Mouse (Mus musculus) large intestine, adult 2 months (tissue): ENCODE results near the gene Olfr17. TPM values are rescaled to one million over a fixed set of nuclear protein-coding genes. Genes with fewer than 3 reads are reported as not detected.
"Not testable (repeated sequence)": the region's sequence is repeated elsewhere in the genome, so short reads cannot be mapped to it uniquely, and the experiment has no call there.

ENCODE experiments used
- DNase-seq: peaks from one replicate; pipeline ENCODE4 v3.0.0-alpha.2; 2012; ENCODE audit warnings: low read depth, low spot score
- WGBS: fragments of 180-500 bp; shearing (Covaris S2); methylation state at CpG from one replicate; pipeline ENCODE4 v1.1.7; 2018; 5-methylcytosine and 5-hydroxymethylcytosine counted together
- polyA plus RNA-seq: library from polyadenylated mRNA; depleted of rRNA; stranded (reverse); fragments of >200 nt; gene quantifications from 2 replicates; pipeline ENCODE4 v1.2.3, GENCODE M21; 2012; rRNA removed

Gene Olfr17
- not detected in 2 replicates for polyA plus RNA-seq

DNA sequence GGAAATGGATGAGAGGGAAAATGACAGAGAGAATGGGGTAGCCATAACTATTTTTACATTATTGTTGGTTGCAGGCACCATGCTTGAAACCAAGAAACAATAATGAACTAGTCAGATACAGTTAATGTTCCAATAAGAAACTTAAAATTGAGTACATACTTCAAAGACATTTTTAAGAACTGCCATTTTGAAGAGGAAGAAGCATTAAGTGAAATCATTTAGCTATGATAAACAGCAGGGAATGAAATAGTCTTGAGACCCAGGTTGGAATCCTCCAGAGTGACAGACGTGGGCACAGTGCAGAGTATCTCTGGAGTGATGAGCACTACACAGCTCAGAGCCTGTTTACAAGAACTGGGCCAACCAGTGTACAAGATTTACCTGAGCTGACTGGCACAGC, at the start of gene Olfr17:
Gene Olfr17, plus strand, starts transcription at position 301 of the 400 bp plus-strand sequence.
- WGBS: 33% methylated on average over 1 of the region's 1 CpGs
- DNase-seq: no peak

DNA sequence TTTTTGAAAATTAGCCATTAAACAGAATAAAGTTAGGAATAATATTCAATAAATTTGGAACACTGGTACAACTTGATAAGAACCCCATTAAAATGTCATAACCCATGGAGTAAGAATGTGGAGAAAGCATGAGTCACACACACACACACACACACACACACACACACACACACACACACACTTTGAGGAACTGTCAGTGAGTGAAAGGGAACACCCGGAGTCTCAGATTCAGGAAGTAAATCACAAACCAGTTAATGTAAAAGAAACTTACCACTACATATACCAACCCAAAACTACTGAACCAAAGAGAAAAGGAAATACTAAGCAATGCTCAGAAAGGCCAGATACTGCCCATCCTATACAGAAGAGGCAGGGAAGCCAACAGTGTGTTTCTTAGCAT, 48.6 kb upstream of the Olfr17 start:
- DNase-seq: no peak
- 23% methylated on average over 1 of the region's 1 CpGs for WGBS

GRCm38 (mm10) chr7:107045833-107046232, 47.2 kb upstream of the Olfr17 start:
- no peak for DNase-seq
- 0% methylated on average over 5 of the region's 5 CpGs for WGBS

DNA sequence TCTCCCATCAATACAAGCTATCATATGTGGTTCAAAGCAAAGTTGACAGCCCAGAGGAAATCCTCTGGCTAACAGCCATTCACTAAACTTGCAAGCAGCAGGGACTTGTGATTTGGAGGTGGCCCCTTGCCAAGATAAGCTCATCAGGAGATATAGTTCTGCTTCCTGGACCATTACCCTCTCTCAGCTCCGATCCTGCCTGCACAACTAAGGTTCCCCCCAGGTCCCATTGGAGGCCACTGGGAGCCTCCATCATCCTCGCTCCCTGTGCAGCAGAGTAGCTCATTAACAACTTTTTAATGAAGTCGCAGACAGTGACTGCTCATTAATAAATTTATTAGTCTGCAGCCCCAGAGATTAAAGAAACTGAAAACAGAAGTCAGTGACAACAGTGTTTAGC, 45.4 kb upstream of the Olfr17 start:
- DNase-seq: no peak
- WGBS: 39% methylated on average over 3 of the region's 3 CpGs

DNA sequence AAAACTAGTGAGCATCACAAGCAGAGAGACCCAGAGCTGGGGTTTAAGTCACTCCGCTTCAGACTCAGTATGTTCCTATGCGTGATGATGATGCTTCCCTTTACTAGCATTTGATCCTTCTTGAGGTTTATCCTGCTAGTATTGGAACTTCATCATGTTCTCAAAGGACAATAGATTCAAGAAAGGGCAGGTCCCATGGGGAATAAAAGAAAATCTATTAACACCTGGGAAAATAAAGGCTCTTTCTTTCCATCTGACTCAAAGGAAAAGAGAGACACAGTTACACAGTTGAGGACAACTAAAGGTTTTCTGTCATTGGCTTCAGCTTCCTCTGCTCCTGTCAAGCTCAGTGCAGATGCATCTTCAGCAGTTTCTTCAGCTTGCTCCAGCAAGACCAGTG, 22.3 kb upstream of the Olfr17 start, which contains the start of gene Olfr714:
Gene Olfr714, plus strand, starts transcription at position 301 of the 400 bp plus-strand sequence.
- 89% methylated on average over 2 of the region's 2 CpGs for whole genome bisulfite sequencing

GRCm38 (mm10) chr7:107110269-107110668, 17.2 kb downstream of the Olfr17 start, which contains the start of gene Olfr715b:
Gene Olfr715b, minus strand, starts transcription at chr7:107110369.
- 66% methylated on average over 2 of the region's 2 CpGs for WGBS
- not testable (repeated sequence) for DNase-seq

More for the DNA sequence above, 22.3 kb upstream of the Olfr17 start, which contains the start of gene Olfr714:
- no peak for DNase-seq

DNA sequence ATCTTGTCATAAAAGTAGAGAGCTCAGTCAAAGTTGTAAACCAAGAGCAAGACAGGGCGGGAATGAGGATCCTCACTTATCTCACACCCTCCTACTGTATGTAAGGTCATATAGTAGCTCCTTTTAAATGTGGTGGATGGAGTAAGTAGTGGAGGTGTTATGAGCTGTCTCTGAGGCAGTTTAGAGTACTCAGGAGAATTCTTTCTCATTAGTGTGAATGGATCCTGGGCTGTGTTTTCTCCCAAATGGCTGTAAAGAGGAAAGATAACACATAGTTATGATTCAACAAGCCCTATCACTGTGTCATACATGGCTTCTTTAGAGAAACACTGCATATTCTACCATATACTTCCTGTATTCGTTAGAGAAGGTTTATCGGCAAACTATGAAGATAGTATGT, 38.0 kb downstream of the Olfr17 start, which contains the start of gene Olfr715:
Gene Olfr715, minus strand, starts transcription at position 101 of the 400 bp plus-strand sequence.
- not testable (repeated sequence) for DNase-seq
- 69% methylated on average over 3 of the region's 3 CpGs for WGBS

- not testable (repeated sequence) for DNase-seq
- 54% methylated on average over 2 of the region's 2 CpGs for WGBS
Measured at GRCm38 (mm10) chr7:107138027-107138426, 45.0 kb downstream of the Olfr17 start, which contains the start of gene Olfr716. Gene Olfr716, plus strand, starts transcription at chr7:107138327.

Other genes with a start within 250 kb of the Olfr17 start
- gene Olfr703, start 249.9 kb upstream of the Olfr17 start, polyA plus RNA-seq: not detected in 2 replicates
- not detected in 2 replicates for gene Olfr704, start 230.0 kb upstream of the Olfr17 start, polyA plus RNA-seq
- gene Olfr705, start 216.3 kb upstream of the Olfr17 start, polyA plus RNA-seq: not detected in 2 replicates
- gene Olfr706, start 205.1 kb upstream of the Olfr17 start, polyA plus RNA-seq: not detected in 2 replicates
- gene Olfr707, start 192.0 kb upstream of the Olfr17 start, polyA plus RNA-seq: not detected in 2 replicates
- 0.45 and 0.59 TPM in 2 replicates for gene Olfr1532-ps1, start 185.2 kb upstream of the Olfr17 start, polyA plus RNA-seq
- not detected in 2 replicates for gene Olfr709-ps1, start 161.0 kb upstream of the Olfr17 start, polyA plus RNA-seq
- gene Olfr710, start 144.9 kb upstream of the Olfr17 start, polyA plus RNA-seq: not detected in 2 replicates
- gene Olfr6, start 129.3 kb upstream of the Olfr17 start, polyA plus RNA-seq: not detected in 2 replicates
- not detected in 2 replicates for gene Olfr711, start 117.8 kb upstream of the Olfr17 start, polyA plus RNA-seq
- not detected in 2 replicates for gene Olfr2, start 87.1 kb upstream of the Olfr17 start, polyA plus RNA-seq
- gene Olfr713, start 62.0 kb upstream of the Olfr17 start, polyA plus RNA-seq: 0.05 and 0.11 TPM in 2 replicates
- gene Olfr714, start 22.2 kb upstream of the Olfr17 start, polyA plus RNA-seq: not detected in 2 replicates
- not detected in 2 replicates for gene Olfr715b, start 17.1 kb downstream of the Olfr17 start, polyA plus RNA-seq
- not detected in 2 replicates for gene Olfr715, start 37.9 kb downstream of the Olfr17 start, polyA plus RNA-seq
- not detected in 2 replicates for gene Olfr716, start 45.1 kb downstream of the Olfr17 start, polyA plus RNA-seq
- not detected in 2 replicates for gene Nlrp14, start 73.8 kb downstream of the Olfr17 start, polyA plus RNA-seq
- not detected in 2 replicates for gene Rbmxl2, start 116.2 kb downstream of the Olfr17 start, polyA plus RNA-seq